Mouse (Mus musculus) ES-Bruce4 (cell line): ENCODE data around the gene Glul. TPM values are rescaled to one million over a fixed set of nuclear protein-coding genes. Genes with fewer than 3 reads are reported as not detected.

Experiments
- H3K27ac ChIP-seq: 2 replicates; pipeline ENCODE4 v1.5.1; 2012; ENCODE audit warnings: low read length, inconsistent platforms; ENCODE audit not compliant: insufficient read depth
- H3K27me3 ChIP-seq: 2 replicates; pipeline ENCODE4 v1.6.1; 2012; ENCODE audit warnings: mild to moderate bottlenecking, low read length, inconsistent platforms; ENCODE audit not compliant: control insufficient read depth, poor library complexity, insufficient read depth, severe bottlenecking
- H3K36me3 ChIP-seq: 2 replicates; pipeline ENCODE4 v1.6.1; 2012; ENCODE audit warnings: inconsistent platforms, mild to moderate bottlenecking, low read length, moderate library complexity; ENCODE audit not compliant: control insufficient read depth, poor library complexity, insufficient read depth, severe bottlenecking
- H3K4me1 ChIP-seq: one replicate; pipeline ENCODE4 v1.8.1; 2011; ENCODE audit warnings: low read length; ENCODE audit not compliant: control insufficient read depth, insufficient read depth
- H3K4me3 ChIP-seq: 2 replicates; pipeline ENCODE4 v1.5.1; 2011; ENCODE audit warnings: low read depth, mild to moderate bottlenecking, low read length
- H3K9ac ChIP-seq: 2 replicates; pipeline ENCODE4 v1.6.1; 2012; ENCODE audit warnings: low read depth, mild to moderate bottlenecking, inconsistent platforms; ENCODE audit not compliant: poor library complexity, severe bottlenecking
- H3K9me3 ChIP-seq: replicated peaks from 2 replicates; pipeline ENCODE4 v1.6.1; 2012; ENCODE audit warnings: mild to moderate bottlenecking, low read length, inconsistent platforms; ENCODE audit not compliant: control insufficient read depth, poor library complexity, insufficient read depth, severe bottlenecking
- CTCF ChIP-seq: IDR thresholded peaks from one replicate; pipeline ENCODE4 v1.8.1; 2011; ENCODE audit warnings: low read depth, low read length
- EP300 ChIP-seq: IDR thresholded peaks from 2 replicates; pipeline ENCODE4 v1.6.1; 2011; ENCODE audit warnings: low read depth, low read length; ENCODE audit not compliant: insufficient read depth
- POLR2A ChIP-seq: IDR thresholded peaks from one replicate; pipeline ENCODE4 v1.8.1; 2011; ENCODE audit warnings: low read length; ENCODE audit not compliant: insufficient read depth
- polyA plus RNA-seq: library from polyadenylated mRNA; stranded (reverse); fragments of >200 nt; gene quantifications from 2 replicates; pipeline ENCODE4 v1.2.4, GENCODE M21; 2011; ENCODE audit warnings: low read depth; ENCODE audit not compliant: missing spikeins, insufficient read depth, insufficient read length

Glul gene
- polyA plus RNA-seq, 1 experiment: 97.0 TPM

- H3K4me3 ChIP-seq: no peak overlapping the region
- no peaks in the 10 kb centered on the region; the same call in 1 of the 2 replicates for H3K9me3 ChIP-seq
- TF ChIP-seq POLR2A (no peak), CTCF (no peak), EP300 (no peak)
- no peak overlapping the region for H3K9ac ChIP-seq
- no peaks in the 10 kb centered on the region for H3K36me3 ChIP-seq
- H3K27me3 ChIP-seq: no peaks in the 10 kb centered on the region
- no peak overlapping the region for H3K27ac ChIP-seq
- no peaks in the 10 kb centered on the region for H3K4me1 ChIP-seq
Measured at GRCm38 (mm10) chr1:153945181-153945580, 45.4 kb downstream of the Glul start.

- Histone ChIP-seq H3K36me3 (no peaks in the 10 kb centered on the region), H3K9ac (no peak overlapping the region), H3K4me1 (no peaks in the 10 kb centered on the region), H3K4me3 (no peak overlapping the region), H3K9me3 (no peaks in the 10 kb centered on the region; the same call in 1 of the 2 replicates), H3K27ac (no peak overlapping the region), H3K27me3 (no peaks in the 10 kb centered on the region)
- TF ChIP-seq POLR2A (no peak), EP300 (no peak), CTCF (no peak)
Measured at GRCm38 (mm10) chr1:153946971-153947370, 47.2 kb downstream of the Glul start.

GRCm38 (mm10) chr1:153947837-153948236 is 48.1 kb downstream of the Glul start:
- Histone ChIP-seq H3K9me3 (no peaks in the 10 kb centered on the region), H3K27me3 (no peaks in the 10 kb centered on the region), H3K27ac (no peak overlapping the region), H3K4me3 (no peak overlapping the region), H3K36me3 (no peaks in the 10 kb centered on the region), H3K4me1 (no peaks in the 10 kb centered on the region), H3K9ac (no peak overlapping the region)
- TF ChIP-seq POLR2A (no peak), CTCF (no peak), EP300 (no peak)

- no peak overlapping the region for H3K27ac ChIP-seq
- no peak overlapping the region for H3K4me3 ChIP-seq
- H3K9me3 ChIP-seq: no peaks in the 10 kb centered on the region
- TF ChIP-seq CTCF (no peak), EP300 (no peak), POLR2A (no peak)
- no peaks in the 10 kb centered on the region for H3K36me3 ChIP-seq
- H3K4me1 ChIP-seq: no peaks in the 10 kb centered on the region
- H3K27me3 ChIP-seq: no peaks in the 10 kb centered on the region
- H3K9ac ChIP-seq: no peak overlapping the region
Measured at GRCm38 (mm10) chr1:153953232-153953631, 53.5 kb downstream of the Glul start.

- Histone ChIP-seq H3K4me3 (no peak overlapping the region), H3K4me1 (no peaks in the 10 kb centered on the region)
Measured at GRCm38 (mm10) chr1:153953797-153954196, 54.1 kb downstream of the Glul start.

DNA sequence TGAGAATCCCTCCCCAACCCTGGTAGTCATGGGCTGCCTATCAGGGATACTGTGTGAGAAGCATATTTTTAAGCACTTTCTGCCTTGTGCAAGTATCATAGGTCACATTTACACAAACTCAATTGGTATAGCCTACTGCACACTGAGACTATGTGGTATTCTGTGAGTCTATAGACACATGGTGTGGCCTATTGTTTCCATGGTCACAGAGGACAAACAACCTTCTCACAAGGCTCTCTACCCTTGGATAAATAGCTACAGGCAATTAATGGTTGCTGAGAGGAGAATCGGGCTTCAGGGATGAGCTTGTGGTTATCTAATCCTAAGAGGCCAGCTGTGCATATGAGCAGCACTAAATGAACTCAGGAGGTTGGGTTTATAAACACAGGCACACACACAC is 58.1 kb downstream of the Glul start:
- Histone ChIP-seq H3K9ac (no peak overlapping the region), H3K27me3 (no peaks in the 10 kb centered on the region), H3K4me1 (no peaks in the 10 kb centered on the region), H3K9me3 (no peaks in the 10 kb centered on the region), H3K27ac (no peak overlapping the region), H3K4me3 (no peak overlapping the region), H3K36me3 (no peaks in the 10 kb centered on the region)
- TF ChIP-seq POLR2A (no peak), CTCF (no peak), EP300 (no peak)

More at GRCm38 (mm10) chr1:153953797-153954196, 54.1 kb downstream of the Glul start:
- no peaks in the 10 kb centered on the region for H3K9me3 ChIP-seq
- H3K9ac ChIP-seq: no peak overlapping the region
- no peak overlapping the region for H3K27ac ChIP-seq
- H3K27me3 ChIP-seq: no peaks in the 10 kb centered on the region
- TF ChIP-seq EP300: no peak
- no peak for TF ChIP-seq CTCF
- no peak for TF ChIP-seq POLR2A
- H3K36me3 ChIP-seq: no peaks in the 10 kb centered on the region

Other genes starting within 250 kb of the Glul start
- 0.10 TPM in 1 of 2 replicates, not detected in the other for gene Rgs8, start 246.9 kb upstream of the Glul start, polyA plus RNA-seq
- gene Rgs16, start 159.6 kb upstream of the Glul start, polyA plus RNA-seq: 5.7 and 5.8 TPM in 2 replicates
- gene Rnasel, start 150.5 kb upstream of the Glul start, polyA plus RNA-seq: 0.90 and 1.1 TPM in 2 replicates
- gene Rgsl1, start 55.8 kb upstream of the Glul start, polyA plus RNA-seq: not detected in 2 replicates
- not detected in 2 replicates for gene Teddm1b, start 25.6 kb upstream of the Glul start, polyA plus RNA-seq
- gene Teddm1a, start 8.2 kb upstream of the Glul start, polyA plus RNA-seq: not detected in 2 replicates
- gene Teddm2, start 284 bp downstream of the Glul start, polyA plus RNA-seq: 0.64 TPM in 1 of 2 replicates, not detected in the other